Comparison of ENCODE assay signal across 14 mouse cellular contexts in genomic region chr1:74538650-74539049, GRCm38 (mm10). TPM values are rescaled to one million over a fixed set of nuclear protein-coding genes. Genes with fewer than 3 reads are reported as not detected.
DNase-seq lines count a peak whose midpoint lies in the region; ATAC-seq lines count a peak whose summit lies in the region.
"Had no signal": no experiment of that assay in that cellular context is flagged by ENCODE, and none has a peak within 500 bp of the region (broad histone marks: within the 10 kb centered on the region; RNA-seq: fewer than 3 reads in every experiment).

No protein-coding gene starts in this region.

- H3K27me3 ChIP-seq in hindbrain, embryonic 16.5 days (replicated peaks; ENCODE audit: control insufficient read depth, insufficient read depth, low read length): no peaks in the 10 kb centered on the region
- no peaks in the 10 kb centered on the region for H3K27me3 ChIP-seq in hindbrain, embryonic 12.5 days
- H3K27me3 ChIP-seq: neural tube, embryonic 15.5 days had no signal

- no peaks in the 10 kb centered on the region for H3K36me3 ChIP-seq in hindbrain, embryonic 16.5 days (ENCODE audit: control insufficient read depth, insufficient read depth, low read length)
- H3K36me3 ChIP-seq in hindbrain, embryonic 12.5 days: no peaks in the 10 kb centered on the region
- H3K36me3 ChIP-seq: midbrain, embryonic 10.5 days; neural tube, embryonic 15.5 days had no signal

- H3K9me3 ChIP-seq in hindbrain, embryonic 16.5 days (ENCODE audit: control insufficient read depth, low read length): no peaks in the 10 kb centered on the region
- H3K9me3 ChIP-seq in hindbrain, embryonic 12.5 days (replicated peaks): no peaks in the 10 kb centered on the region
- H3K9me3 ChIP-seq: midbrain, embryonic 10.5 days; neural tube, embryonic 15.5 days had no signal

- no peak overlapping the region for H3K4me3 ChIP-seq in hindbrain, embryonic 16.5 days (ENCODE audit: low read length)
- H3K4me3 ChIP-seq in hindbrain, embryonic 12.5 days: no peak overlapping the region
- H3K4me3 ChIP-seq: midbrain, embryonic 10.5 days; neural tube, embryonic 15.5 days had no signal

- peak; percentile 71 for DNase-seq in brain, adult 2 months (ENCODE audit: low read depth, low spot score)
- DNase-seq in cerebellum, postnatal 14 days: peak; percentile 76 to 80
- DNase-seq in layer of hippocampus, postnatal 10 days (ENCODE audit: low spot score in 2 of 2): peak; percentile 37 to 58
- DNase-seq in thymus, postnatal 10 days (ENCODE audit: low spot score in 2 of 2): no peak
- DNase-seq: adrenal gland, postnatal 25 days; lung, adult 2 months; spleen, adult 18-20 months; thymus, postnatal 14 days had no signal

- H3K4me2 ChIP-seq in hindbrain, embryonic 16.5 days (ENCODE audit: low read length): no peak overlapping the region
- no peak overlapping the region for H3K4me2 ChIP-seq in hindbrain, embryonic 12.5 days (replicated peaks)
- H3K4me2 ChIP-seq: neural tube, embryonic 15.5 days had no signal

- ATAC-seq in hindbrain, embryonic 16.5 days: peak; percentile 60
- no peak for ATAC-seq in hindbrain, embryonic 12.5 days (ENCODE audit: low FRiP score)
- ATAC-seq in activated CD4-positive, CD25-positive, alpha-beta regulatory T cell, adult 4 months: no peak

- H3K27ac ChIP-seq in hindbrain, embryonic 16.5 days (ENCODE audit: low read depth, low read length): 0 out of 2 replicates have a peak overlapping the region, but pooled peaks have one; percentile 23
- no peak overlapping the region for H3K27ac ChIP-seq in hindbrain, embryonic 12.5 days
- H3K27ac ChIP-seq: midbrain, embryonic 10.5 days; neural tube, embryonic 15.5 days had no signal

- H3K4me1 ChIP-seq in hindbrain, embryonic 16.5 days (ENCODE audit: control insufficient read depth, insufficient read depth, low read depth, low read length): peaks cover 10% of the 10 kb centered on the region
- H3K4me1 ChIP-seq in hindbrain, embryonic 12.5 days: peaks cover 9% of the 10 kb centered on the region

- no peak overlapping the region for H3K9ac ChIP-seq in hindbrain, embryonic 16.5 days (ENCODE audit: low read depth, low read length)
- no peak overlapping the region for H3K9ac ChIP-seq in hindbrain, embryonic 12.5 days
- H3K9ac ChIP-seq: neural tube, embryonic 15.5 days had no signal

RNA-seq across cellular contexts. Expression of gene Plcd4, which starts 4.0 kb away (rescaled TPM):
- 6.8 and 9.3 TPM in 2 replicates for polyA plus RNA-seq in hindbrain, embryonic 16.5 days (2015; fragmentation: Nextera tagmentation; extraction: Ambion mirVana)
- 1.2 and 1.6 TPM in 2 replicates for polyA plus RNA-seq in hindbrain, embryonic 12.5 days (2016; fragmentation: Nextera tagmentation; extraction: Ambion mirVana)
- 10 to 100 TPM; 15.1 to 17.3 TPM for total RNA-seq in layer of hippocampus, postnatal 10 days (2021)
- 1 to 10 TPM; 1.0 to 1.6 TPM for polyA plus RNA-seq in activated CD4-positive, CD25-positive, alpha-beta regulatory T cell, adult 4 months (2017; shearing (Covaris generic))
- total RNA-seq: heart, postnatal 25 days had no signal

RNA-seq across cellular contexts. Expression of gene Usp37, which starts 5.4 kb away (rescaled TPM):
- 20.7 and 24.4 TPM in 2 replicates for polyA plus RNA-seq in hindbrain, embryonic 16.5 days (2015; fragmentation: Nextera tagmentation; extraction: Ambion mirVana)
- 35.3 and 38.5 TPM in 2 replicates for polyA plus RNA-seq in hindbrain, embryonic 12.5 days (2016; fragmentation: Nextera tagmentation; extraction: Ambion mirVana)
- total RNA-seq in layer of hippocampus, postnatal 10 days (2021): 10 to 100 TPM; 18.1 to 21.9 TPM
- polyA plus RNA-seq in activated CD4-positive, CD25-positive, alpha-beta regulatory T cell, adult 4 months (2017; shearing (Covaris generic)): 10 to 100 TPM; 19.6 to 27.0 TPM

RNA-seq across cellular contexts. Expression of gene Cnot9, which starts 32.8 kb away (rescaled TPM):
- 39.7 and 47.0 TPM in 2 replicates for polyA plus RNA-seq in hindbrain, embryonic 16.5 days (2015; fragmentation: Nextera tagmentation; extraction: Ambion mirVana)
- polyA plus RNA-seq in hindbrain, embryonic 12.5 days (2016; fragmentation: Nextera tagmentation; extraction: Ambion mirVana): 61.4 and 61.9 TPM in 2 replicates
- 10 to 100 TPM; 37.2 to 38.1 TPM for total RNA-seq in layer of hippocampus, postnatal 10 days (2021)
- polyA plus RNA-seq in activated CD4-positive, CD25-positive, alpha-beta regulatory T cell, adult 4 months (2017; shearing (Covaris generic)): 10 to 100 TPM; 52.3 to 57.8 TPM

RNA-seq across cellular contexts. Expression of gene Zfp142, which starts 49.4 kb away (rescaled TPM):
- 6.8 and 8.5 TPM in 2 replicates for polyA plus RNA-seq in hindbrain, embryonic 16.5 days (2015; fragmentation: Nextera tagmentation; extraction: Ambion mirVana)
- polyA plus RNA-seq in hindbrain, embryonic 12.5 days (2016; fragmentation: Nextera tagmentation; extraction: Ambion mirVana): 10.1 and 12.1 TPM in 2 replicates
- 10 to 100 TPM; 24.8 TPM for total RNA-seq in layer of hippocampus, postnatal 10 days (2021)
- 10 to 100 TPM in 1 of 2 experiments, 1 to 10 TPM in 1; 7.0 to 12.6 TPM for polyA plus RNA-seq in activated CD4-positive, CD25-positive, alpha-beta regulatory T cell, adult 4 months (2017; shearing (Covaris generic))

RNA-seq across cellular contexts. Expression of gene Bcs1l, which starts 49.4 kb away (rescaled TPM):
- polyA plus RNA-seq in hindbrain, embryonic 16.5 days (2015; fragmentation: Nextera tagmentation; extraction: Ambion mirVana): 23.0 and 23.7 TPM in 2 replicates
- 15.3 and 16.8 TPM in 2 replicates for polyA plus RNA-seq in hindbrain, embryonic 12.5 days (2016; fragmentation: Nextera tagmentation; extraction: Ambion mirVana)
- total RNA-seq in layer of hippocampus, postnatal 10 days (2021): 10 to 100 TPM; 20.6 to 21.5 TPM
- polyA plus RNA-seq in activated CD4-positive, CD25-positive, alpha-beta regulatory T cell, adult 4 months (2017; shearing (Covaris generic)): 10 to 100 TPM; 11.1 to 13.4 TPM

Comparison
In these comparisons a context has a peak if more than half of its experiments do, and no peak if none do; other contexts are left out.
1. DNase-seq: peak in brain, adult 2 months (single experiment), cerebellum, postnatal 14 days (2 of 2) and layer of hippocampus, postnatal 10 days (2 of 2); none in thymus, postnatal 10 days (0 of 2).